Mouse (Mus musculus): ENCODE data around the gene Ctcfl. TPM values are rescaled to one million over a fixed set of nuclear protein-coding genes. Genes with fewer than 3 reads are reported as not detected.

Ctcfl gene
- not detected for total RNA-seq (2022)

- DNase-seq (ENCODE audit: low spot score in 2 of 2): no peak
These were observed at the start of gene Ctcfl for GRCm38 (mm10) chr2:173119023-173119944. Gene Ctcfl (minus strand): TSS chr2:173119525.

- no peak for DNase-seq (ENCODE audit: low spot score in 2 of 2)
These were observed 49.1 kb upstream of the Ctcfl start for GRCm38 (mm10) chr2:173168411-173168851.

GRCm38 (mm10) chr2:173165357-173165756 is 46.0 kb upstream of the Ctcfl start:
- no peak for DNase-seq (ENCODE audit: low spot score in 2 of 2)

- DNase-seq (ENCODE audit: low spot score in 2 of 2): no peak
These were observed 45.6 kb upstream of the Ctcfl start for GRCm38 (mm10) chr2:173164946-173165345.

- DNase-seq (ENCODE audit: low spot score in 2 of 2): no peak
These were observed 45.0 kb upstream of the Ctcfl start for GRCm38 (mm10) chr2:173164358-173164757.

- no peak for DNase-seq (ENCODE audit: low spot score in 2 of 2)
These were observed 44.1 kb upstream of the Ctcfl start for GRCm38 (mm10) chr2:173163380-173163779.

GRCm38 (mm10) chr2:173159354-173160311 is 40.3 kb upstream of the Ctcfl start:
- DNase-seq (ENCODE audit: low spot score in 2 of 2): no peak

- DNase-seq (ENCODE audit: low spot score in 2 of 2): no peak
These were observed 39.2 kb upstream of the Ctcfl start for GRCm38 (mm10) chr2:173158390-173159055.

- no peak for DNase-seq (ENCODE audit: low spot score in 2 of 2)
These were observed 38.5 kb upstream of the Ctcfl start for GRCm38 (mm10) chr2:173157871-173158270.

GRCm38 (mm10) chr2:173157376-173157775 is 38.1 kb upstream of the Ctcfl start:
- DNase-seq (ENCODE audit: low spot score in 2 of 2): no peak

GRCm38 (mm10) chr2:173156923-173157322 is 37.6 kb upstream of the Ctcfl start:
- no peak for DNase-seq (ENCODE audit: low spot score in 2 of 2)

GRCm38 (mm10) chr2:173155907-173156306 is 36.6 kb upstream of the Ctcfl start:
- DNase-seq (ENCODE audit: low spot score in 2 of 2): no peak

- no peak for DNase-seq (ENCODE audit: low spot score in 2 of 2)
These were observed 35.6 kb upstream of the Ctcfl start for GRCm38 (mm10) chr2:173154962-173155361.

- DNase-seq (ENCODE audit: low spot score in 2 of 2): no peak
These were observed 35.2 kb upstream of the Ctcfl start for GRCm38 (mm10) chr2:173154513-173154912.

GRCm38 (mm10) chr2:173153266-173153665 is 33.9 kb upstream of the Ctcfl start:
- DNase-seq (ENCODE audit: low spot score in 2 of 2): no peak

GRCm38 (mm10) chr2:173152436-173153151 is 33.3 kb upstream of the Ctcfl start, which contains the start of gene Pck1:
Gene Pck1 (plus strand): TSS chr2:173153048.
- no peak for DNase-seq (ENCODE audit: low spot score in 2 of 2)

GRCm38 (mm10) chr2:173151784-173152284 is 32.5 kb upstream of the Ctcfl start:
- DNase-seq (ENCODE audit: low spot score in 2 of 2): no peak

GRCm38 (mm10) chr2:173151352-173151751 is 32.0 kb upstream of the Ctcfl start:
- DNase-seq (ENCODE audit: low spot score in 2 of 2): no peak

- no peak for DNase-seq (ENCODE audit: low spot score in 2 of 2)
These were observed 28.7 kb upstream of the Ctcfl start for GRCm38 (mm10) chr2:173148001-173148400.

- no peak for DNase-seq (ENCODE audit: low spot score in 2 of 2)
These were observed 27.4 kb upstream of the Ctcfl start for GRCm38 (mm10) chr2:173146728-173147127.

Measured in layer of hippocampus, adult 8-10 months (tissue).